Mouse (Mus musculus): ENCODE data around the gene Pnkd.
"Not testable (repeated sequence)": the region's sequence is repeated elsewhere in the genome, so short reads cannot be mapped to it uniquely, and the experiment has no call there.

Pnkd gene

GRCm38 (mm10) chr1:74297269-74297668 is 12.5 kb downstream of the Pnkd start:
- DNase-seq (ENCODE audit: low spot score), result no peak

DNA sequence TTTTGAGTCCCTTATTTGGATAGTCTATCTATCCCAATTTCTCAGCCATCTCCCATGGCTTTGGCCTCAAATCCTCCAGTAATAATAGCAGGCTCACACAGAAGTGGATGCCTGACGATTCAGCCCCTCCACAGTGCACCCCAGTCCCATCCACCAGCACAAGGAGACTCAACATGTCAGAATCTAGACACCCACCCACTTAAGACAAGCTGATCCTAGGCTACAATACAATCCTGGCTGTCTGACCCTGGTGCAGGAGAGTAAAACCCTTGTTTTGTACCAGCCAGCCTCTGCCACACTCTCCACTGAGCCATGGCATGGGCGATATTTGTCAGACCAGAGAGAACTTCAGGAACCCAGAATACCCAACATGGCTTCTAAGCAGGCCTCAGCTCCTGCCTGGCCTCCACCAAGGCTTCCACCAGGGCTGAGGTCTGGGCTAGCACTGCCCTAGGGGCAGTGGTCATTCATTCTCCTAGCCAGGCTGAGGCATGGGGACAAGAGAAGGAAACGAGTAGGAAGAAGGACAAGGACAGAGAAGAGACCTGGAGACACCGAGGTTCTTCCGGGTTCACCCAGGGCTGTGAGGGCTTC is 13.5 kb downstream of the Pnkd start:
- no peak for DNase-seq (ENCODE audit: low spot score)

- peak; percentile 51 for DNase-seq (ENCODE audit: low spot score)
Observed at GRCm38 (mm10) chr1:74298996-74299395, 14.3 kb downstream of the Pnkd start.

GRCm38 (mm10) chr1:74300347-74301110 is 15.8 kb downstream of the Pnkd start:
- DNase-seq (ENCODE audit: low spot score), result no peak

- no peak for DNase-seq (ENCODE audit: low spot score)
Observed at GRCm38 (mm10) chr1:74302229-74302628, 17.5 kb downstream of the Pnkd start.

DNA sequence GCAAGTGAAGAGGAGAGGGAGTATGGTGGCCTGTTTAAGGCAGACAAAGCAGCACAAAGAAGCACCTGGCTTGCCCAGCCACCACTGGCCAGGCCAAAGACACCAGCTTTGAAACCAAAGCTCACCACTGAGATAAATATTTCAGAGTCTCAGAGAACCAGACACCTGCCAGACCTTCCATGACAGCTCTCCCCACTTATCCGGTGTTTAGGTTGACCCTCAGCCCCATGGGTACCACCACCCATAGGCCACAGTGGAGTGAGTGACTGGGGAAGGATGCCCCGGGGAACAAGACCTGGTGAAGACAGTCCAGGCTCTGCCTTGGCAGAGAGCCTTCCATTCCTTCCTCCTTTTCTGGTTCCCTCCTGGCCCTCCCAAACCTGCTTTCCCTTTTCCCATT is 18.1 kb downstream of the Pnkd start:
- no peak for DNase-seq (ENCODE audit: low spot score)

DNA sequence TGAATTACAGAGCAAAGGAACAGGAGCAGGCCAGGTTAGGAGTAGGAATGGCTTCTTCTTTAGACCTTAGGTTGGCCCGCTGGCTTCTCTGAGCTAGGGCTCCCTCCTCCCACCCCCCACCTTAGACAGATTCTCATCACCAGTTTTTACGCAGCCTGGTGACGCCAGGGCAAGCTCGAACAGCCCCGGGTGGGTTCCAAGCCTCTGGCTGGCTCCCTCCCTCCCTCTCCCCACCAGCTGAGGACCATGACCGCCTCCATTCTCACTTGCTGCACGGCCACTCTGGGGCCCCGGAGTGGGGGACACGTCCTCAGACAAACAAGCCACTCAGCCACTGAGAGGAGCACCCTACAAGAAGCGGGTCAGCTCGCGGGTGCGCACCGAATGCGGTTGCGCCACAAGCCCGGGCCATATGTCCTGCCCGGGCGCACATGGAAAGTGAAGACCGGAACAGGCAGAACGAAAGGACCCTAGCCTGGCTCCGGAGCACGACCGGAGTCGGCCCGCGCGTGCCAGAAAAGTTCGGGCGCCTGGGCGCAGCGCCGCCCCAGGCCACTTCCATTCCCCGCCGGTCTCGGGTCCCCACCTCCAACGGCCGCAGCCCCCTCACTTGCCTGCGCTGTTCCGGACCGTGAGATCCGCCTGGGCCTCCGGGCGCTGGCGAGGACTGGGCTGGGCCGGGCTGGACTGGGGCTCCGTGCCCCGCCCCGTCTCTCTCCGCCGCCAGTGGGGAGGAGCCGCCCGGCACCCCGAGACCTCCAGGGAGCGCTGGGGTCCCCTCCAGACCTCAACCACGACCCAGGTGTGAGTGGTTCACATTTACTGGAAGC is 19.0 kb downstream of the Pnkd start:
- DNase-seq (ENCODE audit: low spot score), result peak; percentile 85

DNA sequence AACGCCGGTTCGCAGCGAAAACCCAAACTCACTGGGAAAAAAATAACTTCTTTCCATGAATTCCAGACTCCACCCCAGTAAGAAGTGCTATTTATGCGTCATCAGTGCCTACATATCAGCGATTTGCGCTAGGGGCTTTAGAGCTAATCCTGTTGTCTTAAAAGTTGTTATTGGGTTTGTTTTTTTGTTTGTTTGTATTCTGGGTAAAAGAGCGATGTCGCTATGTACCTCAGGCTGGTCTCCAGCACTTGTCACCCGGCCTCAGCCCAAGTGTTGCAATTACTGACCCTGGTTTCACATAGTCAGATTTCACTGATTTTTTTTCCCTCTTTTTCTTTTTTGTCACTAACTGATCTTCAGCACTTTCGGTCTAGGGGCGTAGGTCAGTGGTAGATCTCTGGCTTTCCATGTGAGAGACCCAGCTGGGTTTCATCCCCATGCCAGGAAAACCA is 19.6 kb downstream of the Pnkd start:
- no peak for DNase-seq (ENCODE audit: low spot score)

DNA sequence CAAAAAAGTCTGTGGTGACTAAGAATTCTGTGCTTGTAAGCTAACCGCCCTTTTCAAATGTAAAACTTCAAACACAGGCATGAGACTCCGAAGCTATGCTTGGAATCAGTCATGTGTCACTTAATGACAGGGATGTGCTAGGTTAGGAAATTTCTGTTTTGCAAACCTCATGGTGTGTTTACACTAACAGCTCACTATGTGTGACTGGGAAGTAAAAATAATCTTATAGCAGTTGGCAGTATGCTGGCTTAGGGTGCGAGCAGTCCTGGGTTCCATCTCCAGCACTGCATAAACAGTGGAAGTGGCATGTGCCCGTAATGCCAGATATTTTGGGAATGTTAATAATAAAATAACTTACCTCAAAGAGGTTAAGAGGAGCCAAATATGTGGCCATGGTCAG is 20.2 kb downstream of the Pnkd start:
- DNase-seq (ENCODE audit: low spot score), result no peak

- no peak for DNase-seq (ENCODE audit: low spot score)
Observed at GRCm38 (mm10) chr1:74305522-74305921, 20.8 kb downstream of the Pnkd start, which contains the start of gene Tmbim1. Gene Tmbim1 (minus strand): TSS chr1:74305622.

GRCm38 (mm10) chr1:74307146-74307545 is 22.4 kb downstream of the Pnkd start:
- DNase-seq (ENCODE audit: low spot score), result no peak

GRCm38 (mm10) chr1:74308001-74308964 is 23.6 kb downstream of the Pnkd start:
- no peak for DNase-seq (ENCODE audit: low spot score)

GRCm38 (mm10) chr1:74309767-74310166 is 25.0 kb downstream of the Pnkd start:
- no peak for DNase-seq (ENCODE audit: low spot score)

DNA sequence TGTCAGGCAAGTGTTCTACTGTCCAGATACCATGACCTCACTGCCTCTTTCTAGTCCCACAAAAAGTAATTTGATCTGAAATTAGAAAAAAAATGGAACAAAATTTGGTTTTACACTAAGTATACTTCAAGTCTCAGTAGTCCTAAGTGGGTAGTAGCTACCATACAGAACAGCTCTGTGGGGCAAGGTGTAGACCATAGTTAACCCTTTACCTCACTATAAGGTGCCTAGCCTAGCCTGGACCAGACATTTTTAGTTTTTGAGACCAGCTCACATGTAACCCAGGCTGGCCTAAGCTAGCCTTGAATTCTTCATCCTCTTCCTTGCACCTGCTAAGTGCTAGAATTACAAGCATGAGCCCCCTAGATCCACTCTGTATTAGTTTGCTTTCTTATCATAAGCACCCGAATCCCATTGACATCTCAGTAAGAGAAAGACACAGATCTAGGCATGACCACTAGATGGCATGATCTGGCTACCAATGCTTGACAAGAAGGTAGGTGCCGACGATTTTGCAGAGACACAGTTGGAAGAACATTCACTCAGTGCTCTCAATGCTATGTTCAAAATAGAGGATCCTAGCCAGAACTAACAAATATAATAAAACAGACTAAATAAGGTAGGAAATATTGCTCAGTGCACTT is 28.4 kb downstream of the Pnkd start:
- DNase-seq (ENCODE audit: low spot score), result no peak

DNA sequence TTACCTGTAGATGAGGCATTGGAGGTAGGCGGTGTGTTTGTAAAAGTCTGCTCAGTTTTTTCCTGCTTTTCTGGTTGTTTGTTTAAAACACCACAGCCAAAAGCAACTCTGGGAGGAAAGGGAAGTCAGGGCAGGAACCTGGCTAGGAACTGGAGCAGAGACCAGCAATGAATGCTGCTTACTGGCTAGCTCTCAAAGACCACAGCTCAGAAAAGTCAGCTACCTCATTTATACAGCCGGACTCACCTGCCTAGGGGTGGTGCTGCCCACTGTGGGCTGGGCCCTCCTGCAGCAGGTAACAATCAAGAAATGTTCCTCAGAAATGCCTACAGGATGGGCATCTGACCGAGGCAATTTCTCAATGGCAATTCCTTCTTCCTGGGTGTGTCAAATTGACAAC is 30.1 kb downstream of the Pnkd start:
- no peak for DNase-seq (ENCODE audit: low spot score)

DNA sequence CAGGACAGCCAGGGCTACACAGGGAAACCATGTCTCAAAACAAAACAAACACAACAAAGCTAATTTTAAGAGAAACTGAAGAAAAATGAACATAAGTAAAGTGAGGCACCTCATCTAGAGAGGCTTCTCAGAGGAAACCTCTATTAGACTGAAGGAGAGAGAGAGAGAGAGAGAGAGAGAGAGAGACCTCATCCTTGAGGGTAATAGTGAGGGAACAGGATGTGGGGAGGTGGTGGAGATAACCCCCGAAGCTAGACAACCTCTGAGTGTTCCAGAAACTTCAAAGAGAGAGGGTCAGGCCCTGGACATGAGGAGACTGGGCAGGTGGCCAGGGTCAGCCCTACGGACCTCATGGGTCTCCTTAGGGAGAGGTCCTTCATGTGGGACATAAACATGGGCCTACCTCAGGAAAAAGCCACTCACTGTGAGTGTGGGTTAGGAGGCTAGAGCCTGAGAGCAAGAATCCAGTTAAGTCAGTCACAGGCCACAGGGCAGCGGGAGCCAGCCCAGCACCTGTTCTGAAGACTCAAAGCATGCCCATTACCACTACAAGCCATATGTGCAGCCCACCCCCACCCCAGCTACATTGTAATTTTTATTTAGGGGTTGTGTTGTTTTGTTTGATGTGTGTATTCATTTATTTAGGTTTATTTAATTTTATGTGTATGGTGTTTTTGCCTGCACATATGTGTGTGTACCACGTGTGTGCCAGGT is 31.5 kb downstream of the Pnkd start:
- DNase-seq (ENCODE audit: low spot score), result no peak

DNA sequence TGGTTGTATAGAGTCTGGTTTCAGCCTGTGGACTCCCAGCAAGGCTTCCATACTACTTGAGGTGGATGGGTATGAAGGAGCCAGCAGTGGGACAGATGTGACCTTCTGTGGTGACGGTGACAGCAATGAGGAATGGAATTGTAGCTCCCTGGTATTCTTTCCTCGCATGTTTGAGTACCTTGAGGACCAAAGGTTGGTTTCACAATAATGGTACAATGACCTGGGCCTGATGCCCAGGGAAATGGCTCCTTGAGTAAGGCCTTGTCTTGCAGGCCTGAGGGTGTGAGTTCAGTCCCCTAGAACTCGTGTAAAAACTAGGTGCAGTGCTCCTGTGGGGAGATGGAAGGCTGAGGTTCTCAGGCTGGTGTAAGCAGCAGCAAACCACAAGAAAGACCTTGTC is 34.0 kb downstream of the Pnkd start:
- DNase-seq (ENCODE audit: low spot score), result no peak

DNA sequence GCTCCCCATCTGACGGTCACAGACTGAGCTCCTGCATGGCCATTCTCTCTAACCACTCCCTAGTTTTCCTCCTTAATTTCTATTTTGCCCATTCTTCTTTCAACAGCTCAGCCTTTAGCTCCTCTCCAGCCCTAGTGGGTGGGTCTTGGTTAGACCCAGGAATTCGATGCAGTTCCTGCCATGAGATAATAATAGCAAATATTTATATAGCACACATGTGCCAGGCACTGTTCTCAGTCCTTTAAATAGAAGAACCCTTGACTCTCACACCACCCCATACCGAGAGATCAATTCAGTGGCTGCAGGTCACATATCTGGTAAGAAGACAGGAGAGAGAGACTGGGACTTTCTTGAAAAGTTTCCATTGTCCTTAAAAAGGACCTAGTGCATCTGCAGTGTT is 36.7 kb downstream of the Pnkd start:
- no peak for DNase-seq (ENCODE audit: low spot score)

DNA sequence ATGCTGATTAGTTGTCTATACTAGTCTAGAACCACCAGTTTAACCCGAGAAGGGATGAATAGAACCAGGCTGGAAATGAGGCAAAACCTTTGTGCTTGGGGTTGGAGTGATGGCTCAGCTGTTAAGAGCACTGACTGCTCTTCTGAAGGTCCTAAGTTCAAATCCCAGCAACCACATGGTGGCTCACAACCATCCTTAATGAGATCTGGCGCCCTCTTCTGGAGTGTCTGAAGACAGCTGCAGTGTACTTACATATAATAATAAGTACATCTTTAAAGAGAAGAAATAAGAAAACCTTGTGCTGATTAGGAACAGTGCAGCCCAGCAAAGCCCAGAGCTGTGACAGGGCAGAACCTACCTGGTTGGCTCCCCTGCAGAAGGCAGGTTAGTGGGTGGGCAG is 42.2 kb downstream of the Pnkd start:
- DNase-seq (ENCODE audit: low spot score), result not testable (repeated sequence)

DNA sequence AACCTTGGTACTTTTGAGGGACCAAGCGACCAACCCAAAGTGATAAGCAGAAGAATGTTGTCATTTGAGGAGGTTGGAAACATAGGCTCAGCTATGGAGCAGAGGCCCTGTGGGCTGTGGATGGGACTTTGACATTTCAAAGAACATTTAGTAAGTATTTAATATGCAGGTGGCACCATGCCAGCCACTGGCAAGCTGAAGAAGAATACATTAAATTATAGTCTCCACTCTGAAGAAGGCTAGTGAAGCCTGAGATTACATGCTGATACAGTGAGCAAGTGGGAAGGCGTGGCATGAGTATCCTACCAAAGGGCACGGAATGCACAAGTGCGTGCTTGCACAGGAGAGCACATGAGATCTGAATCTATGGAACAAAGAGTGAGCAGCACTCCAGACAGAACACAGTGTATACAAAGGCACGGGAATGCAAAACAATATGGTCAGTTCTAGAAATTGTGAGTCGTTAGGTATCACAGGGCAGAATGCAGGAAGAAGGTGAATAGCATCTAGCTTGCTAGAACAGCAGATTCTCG is 45.2 kb downstream of the Pnkd start:
- DNase-seq (ENCODE audit: low spot score), result no peak

Measured in ovary, postnatal 36 days (tissue).